Mouse (Mus musculus) forebrain, embryonic 11.5 days (tissue): Measurements from ENCODE around the gene Fam133b. TPM values are rescaled to one million over a fixed set of nuclear protein-coding genes. Genes with fewer than 3 reads are reported as not detected.

ENCODE experiments used
- ATAC-seq: fragments of 200-750 bp; cut with Nextera tagmentation; replicated peaks from 2 replicates; pipeline ENCODE4 v1.8.0; 2017; ENCODE audit warnings: moderate TSS enrichment; ENCODE audit not compliant: low FRiP score
- DNase-seq: peaks from one replicate; pipeline ENCODE4 v3.0.0-alpha.2; 2017; ENCODE audit warnings: low spot score
- H3K27ac ChIP-seq: fragments of 300-500 bp; sonication (generic); 2 replicates; pipeline ENCODE4 v1.5.1; 2014; ENCODE audit warnings: low read depth, low read length
- H3K27me3 ChIP-seq: fragments of 300-500 bp; sonication (generic); 2 replicates; pipeline ENCODE4 v1.6.1; 2014; ENCODE audit warnings: mild to moderate bottlenecking, low read length, mixed read lengths; ENCODE audit not compliant: control insufficient read depth, insufficient read depth
- H3K36me3 ChIP-seq: fragments of 300-500 bp; sonication (generic); 2 replicates; pipeline ENCODE4 v1.6.1; 2014; ENCODE audit warnings: mild to moderate bottlenecking, low read length, moderate library complexity, mixed read lengths; ENCODE audit not compliant: control insufficient read depth, insufficient read depth
- H3K4me1 ChIP-seq: fragments of 300-500 bp; sonication (generic); replicated peaks from 2 replicates; pipeline ENCODE4 v1.6.1; 2014; ENCODE audit warnings: low read length, mixed read lengths; ENCODE audit not compliant: control insufficient read depth, insufficient read depth
- H3K4me2 ChIP-seq: fragments of 300-500 bp; sonication (generic); 2 replicates; pipeline ENCODE4 v1.6.1; 2014; ENCODE audit warnings: low read depth, mild to moderate bottlenecking, low read length, moderate library complexity, mixed read lengths; ENCODE audit not compliant: severe bottlenecking
- H3K4me3 ChIP-seq: fragments of 300-500 bp; sonication (generic); 2 replicates; pipeline ENCODE4 v1.5.1; 2014; ENCODE audit warnings: low read depth, low read length
- H3K9ac ChIP-seq: fragments of 300-500 bp; sonication (generic); 2 replicates; pipeline ENCODE4 v1.6.1; 2014; ENCODE audit warnings: low read length
- H3K9me3 ChIP-seq: fragments of 300-500 bp; sonication (generic); 2 replicates; pipeline ENCODE4 v1.6.1; 2016; ENCODE audit warnings: low read length, mixed read lengths; ENCODE audit not compliant: control insufficient read depth
- WGBS: fragments of 180-500 bp; shearing (Covaris S2); extraction: QIAGEN DNeasy Blood & Tissue Kit; methylation state at CpG from one replicate; pipeline ENCODE4 v1.1.7; 2014; 5-methylcytosine and 5-hydroxymethylcytosine counted together
- polyA plus RNA-seq: library from polyadenylated mRNA; unstranded; fragments of >200 nt; fragmentation: Nextera tagmentation; extraction: Ambion mirVana; gene quantifications from 2 replicates; pipeline ENCODE4 v1.2.1, GENCODE M21; 2014

Gene Fam133b
- polyA plus RNA-seq, 1 experiment from 2014 or later: 43.7 TPM

DNA sequence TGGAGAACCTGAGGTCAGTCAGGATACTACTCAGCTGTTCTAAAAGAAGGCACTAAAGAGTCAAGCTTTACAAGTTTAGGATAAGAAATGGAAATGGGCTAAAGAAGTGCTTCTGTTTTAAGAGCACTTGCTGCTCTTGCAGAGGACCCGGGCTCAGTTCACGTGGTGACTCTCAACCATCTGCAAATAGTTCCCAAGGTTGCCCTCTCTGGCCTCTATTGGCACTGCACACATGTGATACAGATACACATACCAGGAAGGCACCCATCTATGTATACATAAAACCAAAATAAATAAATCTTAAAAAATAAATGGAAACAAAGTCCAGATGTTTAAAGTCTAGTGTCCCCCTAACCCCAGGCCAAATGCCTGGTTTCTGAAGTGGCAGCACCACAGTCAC lies 31.2 kb downstream of the Fam133b start:
- DNase-seq (no peak), ATAC-seq (no peak)
- no peak overlapping the region for H3K4me2 ChIP-seq
- H3K36me3 ChIP-seq: peaks cover 36% of the 10 kb centered on the region
- H3K9ac ChIP-seq: no peak overlapping the region
- no peak overlapping the region for H3K4me3 ChIP-seq
- peaks cover 4% of the 10 kb centered on the region; the same call in 1 of the 2 replicates for H3K9me3 ChIP-seq
- H3K27me3 ChIP-seq: no peaks in the 10 kb centered on the region
- no peaks in the 10 kb centered on the region for H3K4me1 ChIP-seq
- H3K27ac ChIP-seq: no peak overlapping the region
- WGBS: 90% methylated on average over 2 of the region's 2 CpGs

DNA sequence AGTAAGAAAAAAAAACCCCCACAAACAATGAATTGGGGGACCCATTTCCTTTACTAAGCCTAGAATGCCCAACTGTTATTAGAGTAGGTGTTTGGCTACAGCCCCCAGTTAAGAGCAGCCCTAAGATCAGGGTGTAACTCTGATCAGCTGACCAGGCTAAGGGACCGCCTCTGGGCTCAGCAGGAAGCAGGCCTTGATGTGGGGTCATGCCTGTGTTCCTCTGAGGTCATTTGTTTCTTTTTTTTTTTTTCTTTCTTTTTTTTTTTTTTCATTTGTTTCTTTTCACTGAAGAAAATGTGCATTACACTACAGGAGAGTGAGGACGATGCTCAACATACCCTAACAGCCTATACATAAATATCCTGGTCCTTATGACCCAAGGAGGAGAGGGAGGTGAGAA lies 34.3 kb downstream of the Fam133b start:
- WGBS: 87% methylated on average over 2 of the region's 2 CpGs
- Histone ChIP-seq H3K4me1 (no peaks in the 10 kb centered on the region), H3K9ac (no peak overlapping the region), H3K4me2 (no peak overlapping the region), H3K9me3 (peaks cover 4% of the 10 kb centered on the region; the same call in 1 of the 2 replicates), H3K27me3 (no peaks in the 10 kb centered on the region), H3K36me3 (peaks cover 34% of the 10 kb centered on the region), H3K27ac (no peak overlapping the region), H3K4me3 (no peak overlapping the region)
- ATAC-seq (no peak), DNase-seq (no peak)

DNA sequence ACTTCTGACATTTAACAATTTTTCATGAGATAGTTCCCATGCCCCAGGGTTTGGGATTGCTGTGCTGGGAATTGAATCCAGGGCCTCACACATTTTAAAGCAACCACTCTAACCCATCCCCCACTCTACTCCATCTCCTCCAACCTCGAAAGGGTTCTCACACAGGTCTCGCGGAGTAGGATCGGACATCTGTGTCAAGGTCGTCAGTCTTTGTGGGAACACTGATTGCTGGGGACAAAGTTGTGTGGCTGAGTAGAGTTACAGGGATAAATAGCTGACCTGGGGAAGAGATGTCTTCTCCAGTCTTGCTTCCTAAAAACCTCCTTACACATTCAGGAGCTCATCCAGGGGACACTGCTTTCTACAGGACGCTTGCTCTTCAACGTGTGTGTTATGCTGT lies 35.4 kb downstream of the Fam133b start:
- no peaks in the 10 kb centered on the region for H3K27me3 ChIP-seq
- 92% methylated on average over 7 of the region's 7 CpGs for WGBS
- DNase-seq (no peak), ATAC-seq (no peak)
- H3K36me3 ChIP-seq: peaks cover 30% of the 10 kb centered on the region
- no peak overlapping the region for H3K4me2 ChIP-seq
- H3K4me1 ChIP-seq: no peaks in the 10 kb centered on the region
- no peak overlapping the region for H3K9ac ChIP-seq
- no peak overlapping the region for H3K4me3 ChIP-seq
- no peak overlapping the region for H3K27ac ChIP-seq
- peaks cover 4% of the 10 kb centered on the region; the same call in 1 of the 2 replicates for H3K9me3 ChIP-seq

DNA sequence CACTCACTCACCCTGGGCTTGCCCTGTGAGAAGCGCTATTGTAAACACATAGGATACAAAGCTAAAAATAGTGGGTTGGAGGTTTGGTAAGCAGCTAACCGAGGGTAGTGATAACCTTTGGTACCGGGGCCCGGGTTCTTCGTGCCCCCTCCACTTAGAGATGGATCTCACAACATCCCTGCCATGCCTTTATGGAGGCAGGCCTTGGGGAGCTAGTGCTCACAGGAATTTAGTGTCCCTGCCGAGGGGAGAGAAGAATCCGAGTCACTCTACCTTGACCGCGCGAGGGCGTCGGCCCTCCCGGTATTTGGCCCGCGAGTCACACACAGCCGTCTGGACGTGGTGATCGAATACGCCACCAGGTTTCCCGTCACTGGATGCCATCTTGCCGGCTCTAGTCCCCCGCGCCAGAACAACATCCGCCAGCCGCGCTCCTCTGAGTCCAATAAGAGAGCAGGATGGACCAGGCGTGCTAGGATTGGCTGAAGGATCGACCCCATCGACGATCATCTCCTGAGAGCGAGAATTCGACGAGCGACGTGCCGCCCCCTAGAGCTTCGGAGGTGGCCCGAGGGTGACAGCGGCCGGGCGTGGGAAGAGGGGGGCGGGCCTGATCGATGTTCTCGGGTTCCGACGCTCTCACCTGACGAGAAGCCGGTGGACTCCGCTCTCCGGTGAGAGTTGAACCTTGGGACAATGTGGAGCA lies 52.2 kb downstream of the Fam133b start, which contains the start of gene Pex1:
Gene Pex1, plus strand, starts transcription at position 374 of the 706 bp plus-strand sequence.
- H3K4me1 ChIP-seq: no peaks in the 10 kb centered on the region; the same call in 1 of the 2 replicates
- no peaks in the 10 kb centered on the region for H3K36me3 ChIP-seq
- ATAC-seq: peak; percentile 98
- peak within 1 kb of the TSS; percentile 78 for H3K4me3 ChIP-seq
- H3K9ac ChIP-seq: peak within 1 kb of the TSS; percentile 68
- H3K9me3 ChIP-seq: no peaks in the 10 kb centered on the region
- under 1% methylated on average over 50 of the region's 50 CpGs for WGBS
- H3K27ac ChIP-seq: no peak within 1 kb of the TSS
- peak; percentile 96 for DNase-seq
- no peaks in the 10 kb centered on the region for H3K27me3 ChIP-seq
- peak within 1 kb of the TSS; percentile 79 for H3K4me2 ChIP-seq

DNA sequence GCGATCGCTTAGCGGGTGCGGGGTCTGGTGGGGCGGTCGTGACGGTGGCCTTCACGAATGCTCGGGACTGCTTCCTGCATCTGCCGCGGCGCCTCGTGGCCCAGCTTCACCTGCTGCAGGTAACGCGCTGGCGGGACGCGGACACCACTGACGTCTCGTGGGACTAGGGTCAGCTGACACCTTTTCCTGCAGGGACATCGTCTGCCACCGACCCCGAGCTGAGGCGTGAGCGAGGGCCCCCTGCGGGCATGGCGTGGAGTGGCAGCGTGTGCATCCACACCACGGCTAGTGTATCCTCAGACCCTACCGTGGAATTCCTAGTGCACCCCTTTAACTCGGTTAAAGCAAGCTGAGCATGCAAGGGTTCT lies 52.8 kb downstream of the Fam133b start, which contains the start of gene Rbm48:
Gene Rbm48, minus strand, starts transcription at position 187 of the 368 bp plus-strand sequence.
- peak; percentile 87 for ATAC-seq
- Histone ChIP-seq H3K4me2 (peak within 1 kb of the TSS; percentile 79), H3K9ac (peak within 1 kb of the TSS; percentile 68), H3K27me3 (no peaks in the 10 kb centered on the region), H3K9me3 (no peaks in the 10 kb centered on the region), H3K4me1 (no peaks in the 10 kb centered on the region; the same call in 1 of the 2 replicates), H3K36me3 (no peaks in the 10 kb centered on the region), H3K27ac (no peak within 1 kb of the TSS), H3K4me3 (peak within 1 kb of the TSS; percentile 78)
- WGBS: under 1% methylated on average over 31 of the region's 31 CpGs
- DNase-seq: peak; percentile 87

DNA sequence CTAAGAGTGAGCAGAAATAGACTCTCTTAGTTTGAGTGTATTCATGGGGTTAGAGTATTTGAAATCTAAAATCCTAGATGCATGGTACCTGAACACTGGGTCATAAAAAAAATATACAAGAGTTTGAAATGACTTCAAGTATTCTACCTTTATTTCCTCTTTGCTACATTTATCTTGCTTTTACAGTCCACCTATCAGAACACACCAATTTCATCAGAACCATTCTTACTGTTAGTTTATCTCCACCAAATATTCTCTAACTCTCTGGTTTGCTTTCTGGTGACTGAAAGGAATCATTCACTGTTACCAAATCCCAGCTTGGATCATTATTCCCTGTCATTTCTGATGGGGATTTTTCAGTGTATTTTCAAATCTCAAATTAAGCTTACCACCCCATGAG lies 53.5 kb downstream of the Fam133b start:
- Histone ChIP-seq H3K4me3 (peak overlapping the region; percentile 78), H3K36me3 (no peaks in the 10 kb centered on the region), H3K27ac (no peak overlapping the region), H3K27me3 (no peaks in the 10 kb centered on the region), H3K4me1 (no peaks in the 10 kb centered on the region; the same call in 1 of the 2 replicates), H3K9ac (peak overlapping the region; percentile 68; the same call in 1 of the 2 replicates), H3K9me3 (no peaks in the 10 kb centered on the region), H3K4me2 (peak overlapping the region; percentile 79)
- DNase-seq (no peak), ATAC-seq (no peak)

DNA sequence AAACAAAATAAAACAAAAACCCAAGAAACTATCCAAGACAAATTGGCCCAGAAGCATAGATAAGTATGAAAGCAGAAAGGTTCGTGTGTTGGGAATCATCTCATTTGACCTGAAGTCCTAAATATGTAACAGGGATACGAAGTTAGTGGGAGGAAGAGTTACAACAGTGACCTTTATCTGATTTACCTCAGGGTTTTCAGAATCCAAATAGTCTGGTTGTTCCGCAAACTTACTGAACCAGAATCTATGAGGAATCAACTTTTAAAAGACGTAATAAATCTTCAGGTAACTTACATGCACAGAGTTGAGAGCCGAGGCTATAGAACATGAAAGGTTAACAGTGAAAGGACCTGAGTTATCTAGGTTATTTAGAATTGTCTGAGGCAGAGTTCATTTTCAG lies 55.1 kb downstream of the Fam133b start:
- 93% methylated on average over 5 of the region's 5 CpGs for WGBS
- no peak for ATAC-seq

DNA sequence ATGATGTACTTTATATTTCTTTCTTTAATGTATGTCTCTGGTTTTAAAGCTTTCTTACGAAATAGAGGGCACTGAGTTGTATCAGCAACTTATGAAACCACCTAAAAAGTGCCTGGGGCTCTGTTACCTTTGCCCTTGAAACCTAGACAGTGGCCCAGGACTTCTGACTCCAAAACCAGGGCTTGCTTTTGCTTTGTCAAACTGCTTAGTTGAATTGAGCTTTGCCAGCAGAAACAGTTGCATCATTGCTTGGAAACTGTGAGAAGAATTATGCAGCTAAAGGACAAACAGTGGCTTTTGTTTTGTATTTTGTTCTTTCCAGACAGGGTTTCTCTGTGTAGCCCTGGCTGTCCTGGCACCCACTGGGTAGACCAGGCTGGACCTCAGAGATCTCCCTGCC lies 56.7 kb downstream of the Fam133b start:
- ATAC-seq (no peak), DNase-seq (no peak)
- Histone ChIP-seq H3K4me1 (no peaks in the 10 kb centered on the region; the same call in 1 of the 2 replicates), H3K36me3 (no peaks in the 10 kb centered on the region), H3K4me2 (no peak overlapping the region), H3K27ac (no peak overlapping the region), H3K27me3 (no peaks in the 10 kb centered on the region), H3K9me3 (no peaks in the 10 kb centered on the region), H3K4me3 (no peak overlapping the region), H3K9ac (no peak overlapping the region)
- 83% methylated on average over 1 of the region's 1 CpGs for WGBS

More for the DNA sequence above, 55.1 kb downstream of the Fam133b start:
- H3K36me3 ChIP-seq: no peaks in the 10 kb centered on the region
- H3K4me3 ChIP-seq: no peak overlapping the region
- DNase-seq: no peak
- no peaks in the 10 kb centered on the region for H3K9me3 ChIP-seq
- H3K9ac ChIP-seq: no peak overlapping the region
- no peak overlapping the region for H3K4me2 ChIP-seq
- no peaks in the 10 kb centered on the region; the same call in 1 of the 2 replicates for H3K4me1 ChIP-seq
- no peaks in the 10 kb centered on the region for H3K27me3 ChIP-seq
- no peak overlapping the region for H3K27ac ChIP-seq

DNA sequence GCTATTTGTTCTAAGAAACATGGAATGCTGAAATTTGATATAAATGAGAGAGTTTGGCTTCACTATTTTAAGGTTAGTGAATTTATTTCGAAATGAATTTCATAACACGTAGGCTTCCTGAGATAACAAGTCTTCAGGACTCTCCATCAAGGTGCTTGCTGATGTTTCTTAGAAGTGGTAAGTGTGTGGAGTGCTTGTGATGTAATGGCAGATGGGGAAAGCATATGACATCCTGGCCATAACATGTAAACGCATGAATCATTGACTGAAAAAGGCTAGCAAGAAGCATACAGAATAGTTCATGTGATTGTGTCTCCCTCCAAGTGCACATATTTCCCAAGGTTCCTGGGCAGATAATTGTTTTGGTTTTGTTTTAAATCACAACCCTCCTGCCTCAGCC lies 57.2 kb downstream of the Fam133b start:
- Histone ChIP-seq H3K9me3 (no peaks in the 10 kb centered on the region), H3K4me2 (no peak overlapping the region), H3K4me1 (no peaks in the 10 kb centered on the region), H3K27ac (no peak overlapping the region), H3K36me3 (no peaks in the 10 kb centered on the region), H3K9ac (no peak overlapping the region), H3K27me3 (no peaks in the 10 kb centered on the region), H3K4me3 (no peak overlapping the region)
- ATAC-seq (no peak), DNase-seq (no peak)
- WGBS: 86% methylated on average over 3 of the region's 3 CpGs
